Mouse (Mus musculus): ENCODE measurements around the gene Celf2. TPM values are rescaled to one million over a fixed set of nuclear protein-coding genes. Genes with fewer than 3 reads are reported as not detected.

Gene Celf2
- polyA plus RNA-seq, 1 experiment from 2014 or later: 164 TPM

- H3K9ac ChIP-seq: no peak overlapping the region
- H3K27me3 ChIP-seq: no peaks in the 10 kb centered on the region
- H3K4me3 ChIP-seq: no peak overlapping the region
- H3K4me2 ChIP-seq: no peak overlapping the region
- no peak for ATAC-seq (ENCODE audit: low FRiP score, low read depth)
- no peaks in the 10 kb centered on the region for H3K9me3 ChIP-seq
- H3K4me1 ChIP-seq (replicated peaks): no peaks in the 10 kb centered on the region
- H3K36me3 ChIP-seq: no peaks in the 10 kb centered on the region
- H3K27ac ChIP-seq (replicated peaks): no peak overlapping the region
- WGBS: 82% methylated on average over 5 of the region's 5 CpGs
Observed at GRCm38 (mm10) chr2:6497636-6498035, 1011.7 kb downstream of the Celf2 start.

- ATAC-seq (ENCODE audit: low FRiP score, low read depth): no peak
- no peak overlapping the region for H3K4me3 ChIP-seq
- WGBS: 85% methylated on average over 5 of the region's 5 CpGs
- H3K9me3 ChIP-seq: no peaks in the 10 kb centered on the region
- H3K4me2 ChIP-seq: no peak overlapping the region
- no peaks in the 10 kb centered on the region for H3K4me1 ChIP-seq (replicated peaks)
- H3K27ac ChIP-seq (replicated peaks): no peak overlapping the region
- no peaks in the 10 kb centered on the region for H3K27me3 ChIP-seq
- no peak overlapping the region for H3K9ac ChIP-seq
- no peaks in the 10 kb centered on the region for H3K36me3 ChIP-seq
Observed at GRCm38 (mm10) chr2:6493886-6494285, 1015.5 kb downstream of the Celf2 start.

- H3K36me3 ChIP-seq: no peaks in the 10 kb centered on the region
- no peak overlapping the region for H3K27ac ChIP-seq (replicated peaks)
- H3K27me3 ChIP-seq: no peaks in the 10 kb centered on the region
- H3K9me3 ChIP-seq: no peaks in the 10 kb centered on the region
- H3K4me1 ChIP-seq (replicated peaks): no peaks in the 10 kb centered on the region
- no peak overlapping the region for H3K4me3 ChIP-seq
- no peak overlapping the region for H3K4me2 ChIP-seq
- WGBS: 85% methylated on average over 4 of the region's 4 CpGs
- ATAC-seq (ENCODE audit: low FRiP score, low read depth): no peak
- no peak overlapping the region for H3K9ac ChIP-seq
Observed at GRCm38 (mm10) chr2:6490870-6491269, 1018.5 kb downstream of the Celf2 start.

GRCm38 (mm10) chr2:6490076-6490475 lies 1019.3 kb downstream of the Celf2 start:
- H3K4me1 ChIP-seq (replicated peaks): no peaks in the 10 kb centered on the region
- H3K27me3 ChIP-seq: no peaks in the 10 kb centered on the region
- no peak for ATAC-seq (ENCODE audit: low FRiP score, low read depth)
- H3K4me2 ChIP-seq: no peak overlapping the region
- no peak overlapping the region for H3K9ac ChIP-seq
- no peak overlapping the region for H3K27ac ChIP-seq (replicated peaks)
- H3K4me3 ChIP-seq: no peak overlapping the region
- H3K36me3 ChIP-seq: no peaks in the 10 kb centered on the region
- H3K9me3 ChIP-seq: no peaks in the 10 kb centered on the region
- WGBS: 86% methylated on average over 6 of the region's 6 CpGs
